Mouse (Mus musculus) layer of hippocampus, adult 2 months (tissue): ENCODE data around the gene Raly. TPM values are rescaled to one million over a fixed set of nuclear protein-coding genes. Genes with fewer than 3 reads are reported as not detected.
A peak's percentile ranks its signal among the peaks of the same experiment; 100 is the strongest.

Experiments used
- DNase-seq, 2 experiments: peaks; one replicate each; pipeline ENCODE4 v3.0.0; 2022; ENCODE audit warnings: low spot score in 2 of 2
- H3K27ac ChIP-seq: fragments of 200-600 bp; 2 replicates; pipeline ENCODE4 v1.8.1; 2022
- H3K4me3 ChIP-seq: fragments of 200-600 bp; 2 replicates; pipeline ENCODE4 v1.8.1; 2022; ENCODE audit warnings: mild to moderate bottlenecking
- CTCF ChIP-seq: fragments of 200-600 bp; conservative IDR thresholded peaks from 2 replicates; pipeline ENCODE4 v1.8.1; 2022; ENCODE audit warnings: antibody characterized with exemption, mild to moderate bottlenecking, moderate library complexity
- total RNA-seq, 2 experiments: library from RNA; stranded (reverse); gene quantifications; 2 replicates each; pipeline ENCODE4 v1.2.3; 2021

Gene Raly
- total RNA-seq, 2 experiments from 2014 or later: 62.0 to 68.6 TPM

GRCm38 (mm10) chr2:154791661-154792642 is 1.1 kb downstream of the Raly start:
- TF ChIP-seq CTCF: no peak
- peak overlapping the region; percentile 100 for H3K27ac ChIP-seq
- peak; percentile 57 to 58 for DNase-seq
- peak overlapping the region; percentile 95 for H3K4me3 ChIP-seq

- Histone ChIP-seq H3K27ac (no peak overlapping the region), H3K4me3 (no peak overlapping the region)
- TF ChIP-seq CTCF: no peak
- DNase-seq: no peak
Measured at GRCm38 (mm10) chr2:154803372-154803771, 12.5 kb downstream of the Raly start.

DNA sequence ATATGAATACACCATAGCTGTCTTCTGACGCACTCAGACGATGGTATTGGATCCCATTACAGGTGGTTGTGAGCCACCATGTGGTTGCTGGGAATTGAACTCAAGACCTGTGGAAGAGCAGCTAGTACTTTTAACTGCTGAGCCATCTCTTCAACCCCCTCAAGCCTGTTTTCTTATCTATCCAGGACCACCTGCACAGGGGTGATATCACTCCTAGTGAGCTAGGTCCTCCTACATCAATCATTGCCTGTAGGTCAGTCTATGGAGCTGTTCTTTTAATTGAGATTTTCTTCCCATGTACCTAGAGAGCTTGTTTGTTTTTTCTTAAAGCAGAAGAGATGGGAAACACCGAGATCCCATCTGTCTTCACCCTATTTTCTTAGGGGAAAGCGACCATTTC is 12.9 kb downstream of the Raly start:
- Histone ChIP-seq H3K4me3 (no peak overlapping the region), H3K27ac (no peak overlapping the region)
- no peak for TF ChIP-seq CTCF
- DNase-seq: no peak

DNA sequence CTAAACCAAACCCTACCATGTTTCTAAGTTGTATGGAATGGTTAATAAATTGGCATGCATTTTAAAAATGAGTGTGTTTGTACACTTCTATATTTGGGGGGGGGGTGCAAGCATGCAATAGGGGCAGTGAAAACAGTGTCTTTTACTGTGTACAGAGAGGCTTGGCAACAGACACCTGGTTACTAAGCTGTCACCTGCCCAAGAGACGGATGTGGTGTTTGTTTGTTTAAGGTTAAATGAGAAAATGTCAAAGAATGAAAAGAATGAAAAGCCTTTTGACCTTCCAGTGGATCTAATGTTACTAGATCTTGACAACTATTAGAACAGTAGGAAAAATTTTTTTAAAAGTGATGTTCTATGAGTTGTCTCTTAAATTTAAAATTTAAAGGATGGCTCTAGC is 16.8 kb downstream of the Raly start:
- H3K4me3 ChIP-seq: no peak overlapping the region
- DNase-seq: no peak
- no peak for TF ChIP-seq CTCF
- H3K27ac ChIP-seq: no peak overlapping the region

DNA sequence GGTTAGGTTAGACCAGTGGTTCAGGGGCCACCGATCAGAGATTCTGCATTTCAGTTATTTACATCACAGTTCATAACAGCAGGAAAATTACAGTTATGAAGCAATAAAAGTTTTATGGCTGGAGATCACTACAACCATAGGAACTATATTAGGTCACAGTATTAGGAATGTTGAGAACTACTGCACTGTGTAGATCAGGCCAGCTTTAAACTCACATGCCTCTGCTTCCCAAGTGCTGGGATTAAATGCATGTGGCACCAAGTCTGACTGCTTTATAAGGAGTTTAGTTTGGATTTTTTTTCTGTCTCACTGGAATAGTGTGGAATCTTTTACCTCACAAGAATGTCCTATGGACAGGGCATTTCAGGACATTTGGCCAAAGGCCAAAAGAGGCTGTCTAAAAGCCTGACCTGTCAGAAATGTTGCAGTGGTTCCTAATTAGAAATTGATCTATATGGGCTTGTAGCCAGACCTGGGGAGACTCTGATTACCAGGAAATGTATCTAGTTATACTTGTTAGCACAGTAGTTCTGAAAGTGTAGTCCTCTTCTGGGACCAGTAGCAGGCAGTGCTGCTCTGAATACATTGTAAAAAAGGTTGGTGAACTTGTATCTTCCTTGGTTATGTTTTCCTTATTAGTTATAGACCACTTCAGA is 18.3 kb downstream of the Raly start:
- no peak for DNase-seq
- H3K27ac ChIP-seq: no peak overlapping the region
- peak; percentile 54 for TF ChIP-seq CTCF
- H3K4me3 ChIP-seq: no peak overlapping the region

GRCm38 (mm10) chr2:154810821-154811220 is 19.9 kb downstream of the Raly start:
- H3K27ac ChIP-seq: no peak overlapping the region
- DNase-seq: no peak
- no peak overlapping the region for H3K4me3 ChIP-seq
- TF ChIP-seq CTCF: no peak

- Histone ChIP-seq H3K27ac (no peak overlapping the region), H3K4me3 (no peak overlapping the region)
- no peak for DNase-seq
- no peak for TF ChIP-seq CTCF
Measured at GRCm38 (mm10) chr2:154813426-154813825, 22.5 kb downstream of the Raly start.

DNA sequence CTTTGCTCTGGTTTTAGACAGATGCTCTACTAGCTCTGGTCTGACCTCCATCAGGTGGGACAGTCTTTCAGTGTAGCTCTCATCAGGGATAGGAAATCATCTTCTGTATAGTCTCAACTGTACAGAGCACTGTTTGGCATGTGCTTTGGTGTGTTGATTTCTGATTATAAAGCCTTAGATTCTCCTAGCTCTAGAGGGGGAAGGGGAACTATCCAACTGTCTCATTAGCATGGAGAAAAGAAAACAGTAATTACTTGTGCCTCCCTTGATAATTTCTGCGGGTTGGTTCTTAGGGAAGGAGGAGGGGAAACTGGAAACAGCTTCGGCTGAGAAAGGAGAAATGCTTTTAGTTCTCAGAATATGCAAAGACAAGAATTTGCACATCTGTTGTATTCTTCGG is 26.2 kb downstream of the Raly start:
- DNase-seq: no peak
- TF ChIP-seq CTCF: no peak
- Histone ChIP-seq H3K27ac (no peak overlapping the region), H3K4me3 (no peak overlapping the region)

DNA sequence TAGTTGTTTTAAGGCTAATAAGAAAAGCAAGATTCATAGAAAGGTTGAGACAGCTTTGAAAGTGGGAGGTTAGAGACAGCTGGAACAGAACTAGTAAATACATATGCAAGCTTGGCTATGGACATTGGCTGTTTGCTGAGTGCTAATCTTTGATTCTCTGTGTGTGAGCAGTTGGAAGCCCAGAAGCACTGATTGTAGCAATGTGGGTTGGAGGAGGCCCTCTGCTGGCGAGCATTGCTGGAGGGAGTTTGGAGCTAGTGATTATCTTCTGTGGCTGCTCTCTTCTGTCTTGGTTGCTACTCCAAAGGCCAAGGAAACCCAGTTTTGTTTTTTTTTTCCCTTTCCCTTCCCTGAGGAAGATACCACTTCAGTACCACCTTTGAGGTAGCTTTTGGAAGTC is 26.9 kb downstream of the Raly start:
- TF ChIP-seq CTCF: peak; percentile 81
- Histone ChIP-seq H3K27ac (no peak overlapping the region), H3K4me3 (no peak overlapping the region)
- DNase-seq: peak; percentile 38 to 49

- no peak for TF ChIP-seq CTCF
Measured at GRCm38 (mm10) chr2:154818599-154818998, 27.7 kb downstream of the Raly start.

GRCm38 (mm10) chr2:154820346-154820745 is 29.4 kb downstream of the Raly start:
- DNase-seq: no peak
- TF ChIP-seq CTCF: no peak
- Histone ChIP-seq H3K27ac (no peak overlapping the region), H3K4me3 (no peak overlapping the region)

More at GRCm38 (mm10) chr2:154818599-154818998, 27.7 kb downstream of the Raly start:
- no peak overlapping the region for H3K4me3 ChIP-seq
- DNase-seq: no peak
- H3K27ac ChIP-seq: no peak overlapping the region

DNA sequence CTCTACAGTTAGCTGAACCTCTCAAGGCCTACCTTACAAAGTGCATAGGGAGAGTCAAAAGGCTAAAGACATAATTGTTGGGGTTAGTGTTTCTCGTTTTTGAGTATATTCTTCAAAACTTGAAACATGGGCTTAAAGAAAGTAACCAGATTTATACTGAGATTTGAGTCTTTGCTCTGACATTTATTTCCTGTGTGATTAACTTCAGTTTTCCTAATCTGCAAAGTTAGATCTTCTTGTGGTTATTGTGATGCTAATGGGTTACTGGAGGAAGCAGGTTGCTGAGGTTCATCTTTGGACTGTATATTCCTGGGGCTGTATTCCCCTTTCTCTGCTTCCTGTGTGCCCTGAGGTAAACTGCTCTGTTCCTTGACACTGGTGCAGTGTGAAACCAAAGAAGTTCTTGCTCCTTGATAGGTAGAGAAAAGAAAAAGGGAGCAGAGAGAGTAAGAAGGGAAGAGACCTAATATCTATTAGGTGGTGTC is 35.2 kb downstream of the Raly start:
- DNase-seq: no peak
- H3K4me3 ChIP-seq: no peak overlapping the region
- no peak overlapping the region for H3K27ac ChIP-seq
- no peak for TF ChIP-seq CTCF

DNA sequence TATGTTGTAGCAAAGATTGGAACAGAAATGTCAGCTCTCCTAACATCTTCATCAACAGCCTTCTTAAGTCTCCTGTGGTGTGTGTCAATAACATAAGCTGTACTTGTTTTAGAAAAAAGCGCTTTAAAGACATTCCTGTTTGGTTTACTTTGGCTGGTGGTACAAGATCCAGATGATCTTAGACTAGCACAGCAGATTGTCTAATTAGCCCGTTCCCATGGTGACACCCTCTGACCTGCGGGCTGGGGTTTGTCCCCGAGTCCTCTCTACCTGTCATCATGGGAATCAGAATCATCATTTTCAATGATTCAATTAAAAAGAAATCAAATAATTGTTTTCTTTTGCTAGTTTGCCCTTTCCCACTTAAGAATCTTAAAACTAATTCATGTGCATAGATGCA is 36.6 kb downstream of the Raly start:
- no peak for DNase-seq
- Histone ChIP-seq H3K27ac (no peak overlapping the region), H3K4me3 (no peak overlapping the region)
- no peak for TF ChIP-seq CTCF
